Mouse (Mus musculus) ovary, postnatal 14 days (tissue): ENCODE results near the gene Oas3.

Source experiments
- DNase-seq: peaks from one replicate; pipeline ENCODE4 v3.0.0; 2022; ENCODE audit warnings: low spot score

Gene Oas3

DNA sequence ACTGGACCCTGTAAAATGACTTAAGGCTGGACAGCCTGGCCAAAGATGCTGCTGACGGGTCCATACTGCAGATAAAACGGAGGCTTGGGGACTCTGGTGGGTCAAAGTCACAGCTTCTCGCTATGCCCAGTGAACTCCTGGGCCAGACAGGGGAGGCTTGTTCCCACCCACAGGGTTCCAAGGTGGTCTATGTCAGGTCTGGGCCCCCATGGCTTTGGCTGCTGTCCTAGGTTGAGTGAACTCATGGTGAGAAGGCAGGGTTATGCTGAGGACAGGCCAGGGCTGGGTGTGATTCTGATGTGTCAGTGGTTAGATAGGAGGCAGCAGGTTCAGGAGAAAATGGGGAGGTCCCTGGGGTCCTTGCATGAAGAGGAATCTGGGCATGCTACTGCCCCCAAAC lies 73.8 kb downstream of the Oas3 start:
- no peak for DNase-seq
